Mouse (Mus musculus) embryonic fibroblast, embryonic 13.5 days (primary cell): ENCODE results near the gene Cilp2.

ENCODE experiments used
- CTCF ChIP-seq: IDR thresholded peaks from 2 replicates; pipeline ENCODE4 v1.5.1; 2011; ENCODE audit warnings: mild to moderate bottlenecking, control low read depth, low read length, moderate library complexity, borderline replicate concordance; ENCODE audit not compliant: insufficient read depth
- POLR2A ChIP-seq: IDR thresholded peaks from 2 replicates; pipeline ENCODE4 v1.6.1; 2011; ENCODE audit warnings: low read depth, mild to moderate bottlenecking, control low read depth, low read length, moderate library complexity

DNA sequence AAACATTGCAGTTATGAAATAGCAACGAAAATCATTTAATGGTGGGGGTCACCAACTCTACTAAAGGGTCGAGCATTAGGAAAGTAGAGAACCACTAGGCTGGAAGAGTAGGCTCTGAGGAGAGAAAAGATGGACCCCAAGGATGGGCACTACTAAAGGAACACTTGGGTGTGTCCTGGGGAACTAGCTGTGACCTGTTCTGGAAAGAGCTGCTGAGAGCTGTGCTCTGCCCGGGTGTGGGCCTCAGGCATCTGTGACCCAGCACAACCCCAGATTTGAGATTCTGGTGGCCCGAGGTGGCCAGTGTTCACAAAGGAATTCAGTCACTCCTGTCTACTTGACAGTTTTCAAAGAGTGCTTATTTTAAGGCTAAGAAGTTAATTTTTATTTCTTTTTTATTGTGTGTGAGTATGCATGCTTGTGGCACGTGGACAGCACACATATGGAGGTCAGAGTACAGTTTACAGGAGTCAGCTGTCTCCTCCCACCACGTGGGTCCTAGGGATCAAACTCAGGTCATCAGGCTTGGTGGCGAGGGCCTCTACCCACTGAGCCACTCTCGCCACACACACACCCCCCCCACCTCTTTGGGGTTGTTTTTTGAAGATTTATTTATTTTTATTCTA, 50.3 kb downstream of the Cilp2 start:
- TF ChIP-seq POLR2A (no peak), CTCF (no peak)
